Mouse (Mus musculus) thymus, adult 18-20 months (tissue): ENCODE measurements at regions not wholly inside any gene's neighbourhood (a gene's known extent, or its start where the extent isn't known, plus 50 kb on each side); places are given as distances from the start of the nearest gene placed in this dataset.

Source experiments
- DNase-seq, 2 experiments: peaks; one replicate each; pipeline ENCODE4 v3.0.0; 2022; ENCODE audit warnings: mixed read lengths in 2 of 2

- peak; percentile 6 to 14 for DNase-seq
Observed at GRCm38 (mm10) chr14:72371702-72372277, 119.8 kb downstream of the Gm9195 start.

DNA sequence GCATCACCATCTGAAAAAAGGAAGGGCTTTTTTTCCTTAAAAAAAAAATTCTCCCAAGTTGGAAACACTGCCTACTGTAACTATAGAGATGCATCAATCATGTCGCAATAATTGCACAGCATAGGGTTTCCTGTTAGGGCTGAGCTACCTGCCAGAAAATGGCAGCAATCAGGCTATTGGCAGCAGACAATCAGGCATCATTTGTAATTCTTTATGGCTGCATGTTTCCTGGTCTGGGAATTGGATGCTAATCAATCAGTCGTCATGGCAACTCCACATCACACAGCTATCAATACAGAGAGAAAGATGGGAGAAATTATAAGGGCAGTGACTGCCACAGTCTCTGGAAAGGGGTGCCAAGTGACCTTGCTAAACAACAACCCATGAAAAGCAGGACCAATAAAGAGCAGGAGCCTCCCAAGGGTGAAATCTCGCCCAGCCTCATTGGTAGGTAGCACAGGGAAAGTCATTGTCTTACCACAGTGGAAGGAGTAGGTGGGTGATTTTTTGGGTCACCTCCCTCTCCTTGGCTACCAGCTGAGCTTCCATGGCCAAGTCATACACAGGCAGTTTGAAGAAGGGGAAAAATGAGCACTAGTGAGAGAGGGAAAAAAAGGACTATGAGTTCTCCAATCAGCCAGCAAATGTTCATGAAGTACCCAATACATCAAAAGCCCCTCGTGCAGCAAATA is 130.7 kb downstream of the Gm9195 start:
- DNase-seq: no peak

GRCm38 (mm10) chr14:72360181-72360580 is 131.5 kb downstream of the Gm9195 start:
- no peak for DNase-seq

DNA sequence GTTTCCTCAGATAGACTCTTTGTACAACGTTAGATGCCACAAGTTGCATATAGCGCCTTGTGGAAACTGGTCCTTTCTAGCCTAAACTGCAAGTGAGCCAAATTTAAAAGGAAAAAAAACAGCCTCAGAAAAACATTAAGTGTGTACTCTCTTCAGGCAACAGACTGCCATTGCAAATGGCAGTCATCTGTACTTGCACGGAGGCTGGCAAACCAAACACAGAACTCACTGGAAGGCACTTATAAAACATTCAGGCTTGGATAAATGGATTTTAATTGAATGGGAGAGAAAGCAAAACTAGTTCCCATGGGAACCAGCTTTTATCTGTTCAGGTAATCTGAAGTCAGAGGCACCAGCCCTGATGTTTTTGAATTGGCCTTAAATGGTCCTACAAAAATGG is 133.7 kb downstream of the Gm9195 start:
- DNase-seq: no peak

GRCm38 (mm10) chr14:72342181-72342580 is 149.5 kb downstream of the Gm9195 start:
- DNase-seq: no peak

DNA sequence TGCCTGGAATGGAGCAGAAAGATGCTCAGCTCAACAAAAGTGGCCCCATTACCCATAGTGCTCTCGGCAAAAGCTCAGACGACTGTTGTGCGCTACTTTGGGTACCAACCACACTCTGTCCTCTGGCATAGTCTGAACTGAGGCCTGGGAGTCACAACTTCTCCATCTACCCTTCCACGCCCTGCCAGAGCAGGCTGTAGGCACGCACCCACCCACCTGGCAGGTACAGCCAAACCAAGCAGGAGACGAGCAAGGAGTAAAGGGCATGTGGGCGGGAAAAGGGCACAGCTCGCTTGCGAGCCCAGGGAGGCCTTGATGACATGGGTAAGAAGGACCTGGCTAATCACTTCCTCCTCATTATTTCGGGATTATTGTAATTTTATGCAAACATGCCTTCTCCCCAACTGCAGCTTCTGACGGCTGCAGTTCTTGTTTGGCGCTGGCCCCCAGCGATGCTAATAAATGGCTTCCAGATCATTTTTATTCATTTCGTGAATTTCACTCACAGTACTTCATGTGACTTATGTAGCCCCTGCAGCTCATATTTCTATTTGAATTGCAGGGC is 150.0 kb downstream of the Gm9195 start:
- DNase-seq: no peak

DNA sequence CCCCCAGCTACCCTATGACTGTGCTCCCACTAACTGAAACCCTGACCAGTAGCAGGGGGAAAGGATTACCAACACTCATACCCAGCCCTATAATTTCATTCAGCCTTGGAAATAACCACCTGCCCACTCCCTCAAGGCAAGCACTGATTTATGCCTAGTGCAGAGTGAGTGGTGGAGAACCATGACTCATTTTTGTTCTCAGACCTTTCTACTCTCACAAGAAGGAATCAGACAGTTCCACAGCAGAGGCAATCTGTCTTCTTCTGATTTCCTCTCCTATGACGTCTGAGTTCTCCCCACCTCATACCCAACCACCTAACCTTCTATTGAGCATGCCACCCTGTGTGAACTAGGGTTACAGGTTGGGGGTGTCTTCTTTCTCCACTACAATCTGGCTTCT is 153.6 kb downstream of the Gm9195 start:
- DNase-seq: no peak

- DNase-seq: no peak
Observed at GRCm38 (mm10) chr14:72303856-72304255, 187.8 kb downstream of the Gm9195 start.

- DNase-seq: no peak
Observed at GRCm38 (mm10) chr14:72300026-72300425, 191.6 kb downstream of the Gm9195 start.

DNA sequence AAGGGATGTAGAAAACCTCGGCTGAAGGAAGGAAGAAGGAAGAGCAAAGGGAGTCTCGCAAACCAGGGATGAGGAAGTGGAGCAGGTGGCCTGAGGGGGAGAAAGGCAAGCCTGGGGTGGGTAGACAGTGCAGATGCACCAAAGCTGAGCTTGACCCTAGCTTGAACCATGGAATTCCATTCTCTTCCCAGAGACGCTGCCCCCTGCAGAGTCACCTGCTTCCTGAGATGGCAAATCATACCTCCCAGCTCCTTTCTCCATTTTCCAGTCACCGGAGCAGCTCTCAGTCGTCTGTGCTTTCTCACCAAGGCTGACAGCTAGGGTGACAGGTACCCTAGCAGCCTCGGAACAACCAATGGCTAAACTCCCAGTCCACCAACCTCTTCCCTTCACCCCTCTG is 197.0 kb downstream of the Gm9195 start:
- no peak for DNase-seq

- no peak for DNase-seq
Observed at GRCm38 (mm10) chr14:72293677-72294387, 197.8 kb downstream of the Gm9195 start.

DNA sequence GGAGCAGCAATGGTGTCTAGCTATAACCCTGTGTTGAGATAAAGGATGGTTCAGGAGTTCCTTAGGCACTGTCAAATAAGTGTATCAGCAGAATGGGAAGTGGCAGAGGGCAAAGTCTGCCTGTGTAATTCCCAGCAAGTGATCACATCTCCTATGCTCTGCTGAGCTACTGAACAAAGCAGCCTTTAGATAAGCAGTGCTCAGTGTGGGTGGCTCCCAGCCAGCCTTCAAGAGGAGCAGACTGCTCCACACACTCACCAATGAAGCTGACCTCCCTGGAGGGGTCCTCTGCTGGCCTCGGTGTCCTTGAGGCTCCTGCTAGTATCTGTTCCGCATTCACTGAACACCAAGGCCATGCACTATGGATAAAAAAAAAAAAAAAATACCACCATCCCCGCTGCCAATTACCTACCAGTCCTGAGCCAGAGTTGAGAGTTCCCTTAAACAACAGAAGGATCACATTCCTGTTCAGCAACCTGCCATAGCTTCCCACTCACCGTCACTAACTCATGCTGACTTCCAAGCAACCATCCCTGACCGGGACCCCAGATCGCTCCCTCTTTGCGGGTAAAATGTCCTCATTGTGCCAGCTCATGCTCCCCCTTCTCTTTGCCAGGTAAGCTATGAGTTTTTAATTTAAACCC is 198.9 kb downstream of the Gm9195 start:
- no peak for DNase-seq

DNA sequence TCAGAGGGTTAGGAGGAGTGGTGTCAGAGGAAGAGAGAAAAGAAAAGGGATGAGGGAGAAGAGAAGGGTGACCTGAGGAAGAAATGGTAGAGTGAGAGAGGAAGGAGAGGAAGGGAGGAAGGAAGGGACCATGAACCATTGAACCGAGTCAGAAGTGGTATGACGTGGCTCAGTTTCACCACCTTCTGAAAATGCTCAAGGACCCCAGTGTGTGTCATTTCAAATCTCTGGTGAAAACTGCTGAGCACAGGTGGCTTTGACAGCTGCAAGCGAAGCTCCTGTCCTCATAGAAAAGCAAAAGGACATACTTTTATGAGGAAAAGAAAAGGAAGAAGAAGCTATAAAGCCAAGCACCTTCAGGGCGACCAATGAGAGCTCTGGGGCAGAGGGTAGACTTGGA is 214.3 kb downstream of the Gm9195 start:
- DNase-seq: no peak

GRCm38 (mm10) chr14:72259255-72259654 is 232.4 kb downstream of the Gm9195 start:
- DNase-seq: no peak

GRCm38 (mm10) chr14:72241872-72242271 is 249.8 kb downstream of the Gm9195 start:
- no peak for DNase-seq

DNA sequence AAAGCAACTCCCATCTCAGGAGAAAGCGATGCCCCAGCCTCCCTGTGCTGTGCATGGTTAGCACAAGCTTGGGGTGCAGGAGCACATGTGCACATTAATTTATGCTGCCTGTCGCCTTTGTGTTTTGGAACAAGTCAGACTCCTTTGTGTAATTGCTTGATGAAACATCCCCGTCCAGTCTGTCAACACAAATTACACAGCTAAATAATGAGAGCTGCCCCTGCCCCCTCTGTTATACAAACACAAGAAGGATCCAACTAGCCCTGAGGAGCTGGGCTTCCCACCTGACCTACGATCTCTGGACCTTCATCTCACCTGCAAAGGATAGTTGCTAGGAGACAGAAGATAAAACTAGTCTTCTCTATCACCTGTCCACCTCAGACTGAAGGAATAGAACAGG is 251.4 kb downstream of the Gm9195 start:
- no peak for DNase-seq

- no peak for DNase-seq
Observed at GRCm38 (mm10) chr14:72238344-72238743, 253.3 kb downstream of the Gm9195 start.

DNA sequence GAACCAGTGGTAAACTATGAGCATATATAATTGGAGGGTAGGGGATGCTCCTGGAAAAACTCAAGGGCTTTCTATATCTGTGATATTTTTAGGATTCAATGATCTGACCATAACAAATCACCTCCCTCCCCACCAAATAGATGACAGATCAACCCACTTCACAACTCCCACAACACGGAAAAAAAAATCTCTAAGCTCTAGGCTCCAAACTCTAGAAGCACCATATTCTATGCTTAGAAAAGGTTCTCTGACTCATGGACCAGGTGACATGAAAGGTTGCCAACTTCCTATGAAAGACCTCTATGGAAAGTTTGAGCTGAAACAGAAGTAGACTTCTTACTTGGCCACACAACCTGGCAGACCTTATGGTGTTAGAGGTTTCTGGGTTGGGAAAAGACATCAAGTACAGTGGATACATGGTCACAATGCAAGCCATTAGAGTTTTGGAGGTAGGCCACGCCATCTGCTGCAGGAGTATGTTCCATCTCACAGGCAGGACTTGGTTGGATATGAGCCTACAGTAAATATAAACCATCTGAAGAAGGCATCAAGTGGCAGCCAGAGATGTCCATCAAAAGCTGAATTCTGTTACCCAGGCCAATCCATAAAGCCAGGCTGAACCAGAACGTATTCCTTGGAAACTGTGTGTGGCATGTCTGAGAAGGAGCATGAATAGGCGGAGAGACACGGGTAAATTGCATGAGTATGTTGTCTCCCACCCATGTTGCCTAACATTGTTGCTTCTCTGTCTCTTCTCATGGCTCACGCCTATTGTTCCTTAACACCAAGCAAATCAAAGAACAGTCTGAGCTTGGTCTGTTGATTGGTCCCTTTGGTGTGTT is 257.2 kb downstream of the Gm9195 start:
- DNase-seq: no peak

- no peak for DNase-seq
Observed at GRCm38 (mm10) chr14:72227853-72228252, 263.8 kb downstream of the Gm9195 start.

DNA sequence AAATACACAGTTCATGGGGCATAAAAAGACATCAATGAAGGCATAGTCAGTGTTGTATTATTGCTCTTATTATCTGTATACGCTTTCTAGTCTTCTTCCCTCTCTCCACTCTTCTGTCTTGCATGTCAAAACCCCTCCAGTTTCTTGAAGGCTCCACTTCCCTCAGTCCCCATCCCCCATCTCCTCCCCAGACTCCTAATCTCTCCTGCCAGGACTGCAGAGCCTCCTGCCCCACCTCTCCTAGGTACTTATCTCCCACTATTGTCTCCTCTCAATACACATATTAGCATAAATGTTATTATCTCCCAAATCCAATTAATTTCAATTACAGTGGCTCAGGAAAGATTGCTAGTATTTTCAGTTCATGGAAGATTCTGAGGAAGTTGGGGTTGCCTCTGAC is 264.2 kb downstream of the Gm9195 start:
- DNase-seq: no peak

GRCm38 (mm10) chr14:72226946-72227345 is 264.7 kb downstream of the Gm9195 start:
- no peak for DNase-seq

DNA sequence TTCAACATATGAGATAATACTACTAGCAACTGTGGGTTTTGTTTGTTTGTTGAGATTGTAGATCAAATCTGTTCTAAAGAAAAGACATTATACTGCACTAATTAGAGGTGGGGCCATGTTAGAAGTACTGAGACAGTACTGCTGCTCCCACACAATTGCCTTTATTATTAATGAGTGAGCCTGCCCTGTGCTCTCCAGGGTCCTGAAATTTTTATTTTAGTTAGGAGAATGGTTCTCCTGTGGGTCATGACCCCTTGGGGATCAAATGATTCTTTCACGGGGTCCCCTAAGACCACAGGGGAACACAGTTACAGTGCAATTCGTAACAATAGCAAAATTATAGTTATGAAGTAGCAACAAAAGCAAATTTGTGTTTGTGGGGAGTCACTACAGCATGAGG is 268.8 kb downstream of the Gm9195 start:
- no peak for DNase-seq
